Mouse (Mus musculus) erythroblast, adult 5-6 weeks (primary cell): ENCODE measurements at regions not wholly inside any gene's neighbourhood (a gene's known extent, or its start where the extent isn't known, plus 50 kb on each side); places are given as distances from the start of the nearest gene placed in this dataset.

Source experiments
- ATAC-seq: replicated peaks from 2 replicates; pipeline ENCODE4 v1.8.0; 2016; ENCODE audit warnings: moderate number of reproducible peaks, mild to moderate bottlenecking, moderate TSS enrichment, inconsistent platforms; ENCODE audit not compliant: poor library complexity, low FRiP score, severe bottlenecking

DNA sequence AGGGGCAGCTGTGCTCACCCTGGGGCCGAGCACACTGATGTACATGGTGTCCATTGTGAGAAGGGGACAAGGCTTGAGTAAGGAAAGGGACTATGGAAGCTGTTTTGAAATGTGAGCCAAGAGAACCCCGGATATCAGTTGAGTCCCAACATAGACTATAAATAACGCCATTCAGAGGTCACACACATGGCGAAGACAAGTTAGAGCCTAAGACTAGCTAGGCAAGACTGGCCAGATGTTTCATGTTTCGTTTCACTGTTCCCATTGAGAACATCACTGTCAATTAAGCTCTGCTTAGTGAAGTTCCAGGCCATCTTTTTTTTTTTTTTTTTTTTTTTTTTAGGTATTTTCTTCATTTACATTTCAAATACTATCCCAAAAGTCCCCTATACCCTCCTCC lies 1889.1 kb upstream of the Lrrc6 start:
- no peak for ATAC-seq

DNA sequence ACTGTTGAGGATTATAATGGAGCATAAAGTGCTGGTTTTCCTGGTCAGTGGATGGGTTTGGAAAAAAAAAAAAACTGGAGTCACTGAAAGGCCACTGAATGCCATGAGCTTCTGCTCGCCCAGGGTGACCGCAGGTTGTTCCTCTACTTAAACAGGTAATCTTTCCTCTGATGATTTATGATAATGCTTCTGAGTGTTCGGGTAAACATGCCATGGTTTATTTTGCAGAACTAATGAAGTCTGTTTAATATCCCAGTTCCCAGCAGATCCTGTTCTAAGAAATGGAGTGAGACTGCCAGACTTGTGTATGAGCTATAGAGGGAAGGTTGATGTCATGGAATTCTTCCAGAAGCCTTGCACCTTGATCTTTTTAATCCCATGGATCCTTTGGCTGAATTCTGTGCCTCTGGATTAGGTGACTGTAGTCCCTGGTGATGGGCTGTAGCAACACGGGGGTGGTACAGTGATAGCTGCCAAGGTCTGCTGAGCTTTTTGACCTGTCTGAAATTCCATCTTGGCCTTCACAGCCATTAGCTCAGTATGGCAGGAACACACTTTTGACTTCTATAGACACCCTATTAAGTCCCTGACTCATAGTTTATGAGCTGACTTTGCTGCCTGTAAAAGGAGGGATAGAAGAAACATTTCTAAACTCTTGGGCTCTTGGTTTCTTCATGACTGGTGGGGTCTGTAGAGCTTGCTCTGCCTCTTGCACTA lies 1886.8 kb upstream of the Lrrc6 start:
- ATAC-seq, result no peak

DNA sequence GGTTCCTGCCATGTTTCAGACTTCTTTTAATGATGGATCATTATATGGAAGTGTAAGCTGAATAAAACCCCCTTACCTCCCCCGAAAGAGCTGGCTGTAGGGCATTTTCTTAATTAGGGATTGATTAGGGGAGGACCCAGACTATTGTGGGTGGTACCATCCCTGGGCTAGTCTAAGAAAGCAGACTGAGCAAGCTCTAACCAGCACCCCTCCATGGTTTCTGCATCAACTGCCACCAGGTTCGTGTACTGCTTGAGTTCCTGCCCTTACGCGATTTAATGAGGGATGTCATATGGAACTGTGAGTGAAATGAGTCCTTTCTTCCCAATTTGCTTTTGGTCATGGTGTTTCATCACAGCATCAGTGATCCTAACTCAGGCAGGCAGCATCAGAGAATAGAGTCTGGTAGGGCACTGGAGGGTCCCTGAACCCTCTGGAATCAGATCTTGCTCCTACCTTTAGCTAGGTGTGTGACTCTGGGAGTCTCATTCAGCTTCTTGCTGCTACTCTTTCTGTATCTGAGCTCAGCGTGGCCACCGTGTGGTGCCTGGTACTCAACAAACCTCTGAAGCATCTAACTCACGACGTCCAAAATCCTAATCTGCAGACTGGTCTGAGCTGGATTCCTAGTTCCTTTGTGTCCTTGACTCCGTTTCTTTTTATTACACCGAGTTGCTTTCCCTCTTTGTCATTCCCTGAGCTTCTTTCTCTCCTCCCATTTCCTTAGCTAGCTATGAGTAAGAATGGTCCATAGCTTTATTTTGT lies 1884.0 kb upstream of the Lrrc6 start:
- no peak for ATAC-seq

DNA sequence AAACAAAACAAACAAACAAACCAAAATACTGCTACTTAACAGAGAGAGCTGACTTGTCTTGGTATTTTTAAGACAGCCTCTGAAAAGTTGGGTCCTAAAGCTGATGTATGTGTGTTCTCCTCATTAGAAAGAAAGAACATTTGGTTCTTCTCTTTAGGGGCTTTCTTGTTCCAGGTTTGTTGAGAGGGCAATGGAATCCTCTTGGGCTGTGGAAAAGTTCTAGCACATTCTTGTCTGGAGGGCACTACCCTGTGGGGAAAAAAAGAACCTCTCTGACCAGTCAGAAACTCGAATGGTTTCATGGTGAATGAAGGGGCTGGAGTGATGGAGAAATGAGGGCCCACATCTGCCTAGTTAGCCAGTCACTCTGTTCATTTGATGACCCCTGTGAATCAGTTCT lies 1874.5 kb upstream of the Lrrc6 start:
- no peak for ATAC-seq

DNA sequence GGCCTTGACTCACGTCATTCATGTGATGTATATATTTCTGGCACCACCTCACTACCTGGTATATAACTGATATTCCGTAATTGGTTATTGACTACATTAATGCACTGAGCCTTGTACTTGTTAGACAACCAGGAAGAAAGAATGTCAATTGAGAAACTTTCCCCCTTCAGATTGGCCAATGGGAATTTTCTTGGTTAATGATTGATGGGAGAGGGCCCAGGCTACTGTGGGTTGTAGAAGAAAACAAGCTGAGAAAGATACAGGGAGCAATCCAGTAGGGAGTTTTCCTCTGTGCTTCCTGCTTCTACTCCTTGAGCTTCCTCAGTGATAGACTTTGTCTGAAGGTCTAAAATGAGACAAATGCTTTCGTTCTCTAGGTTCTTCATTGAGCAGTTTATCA lies 1866.1 kb upstream of the Lrrc6 start:
- ATAC-seq, result no peak

DNA sequence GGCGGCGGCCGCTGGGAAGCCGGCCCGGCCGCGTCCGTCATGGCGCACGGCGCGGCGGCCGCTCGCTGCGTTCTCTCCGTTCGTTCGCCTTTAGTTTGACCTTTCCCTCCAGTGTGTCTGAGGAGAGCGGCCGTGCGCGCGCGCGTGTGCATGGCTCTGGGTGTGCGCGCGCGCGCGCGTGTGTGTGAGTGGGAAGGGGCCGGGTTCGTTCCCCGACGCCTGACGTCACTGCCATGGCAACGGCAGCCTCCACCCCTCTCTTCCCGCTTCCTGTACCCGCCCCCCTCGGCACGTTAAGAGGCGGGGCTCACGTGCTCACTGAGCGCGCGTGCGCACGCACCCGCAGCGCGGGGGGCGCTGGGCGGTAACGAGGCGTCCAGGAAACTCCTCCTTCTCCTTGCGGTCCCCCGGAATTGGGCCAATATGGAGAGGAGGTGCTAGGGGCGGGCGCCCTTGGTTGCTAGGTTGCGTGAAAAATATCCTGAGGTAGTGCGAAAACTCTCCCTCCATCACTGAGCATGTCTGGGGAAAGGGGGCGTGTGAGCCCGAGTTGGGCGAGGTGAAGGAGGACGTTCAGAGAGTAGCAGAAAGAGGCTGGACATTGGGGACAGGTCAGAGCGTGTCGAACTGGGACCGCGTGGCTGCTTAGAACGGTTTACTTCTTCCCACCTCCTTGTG lies 1862.5 kb upstream of the Lrrc6 start:
- ATAC-seq, result peak; percentile 94

DNA sequence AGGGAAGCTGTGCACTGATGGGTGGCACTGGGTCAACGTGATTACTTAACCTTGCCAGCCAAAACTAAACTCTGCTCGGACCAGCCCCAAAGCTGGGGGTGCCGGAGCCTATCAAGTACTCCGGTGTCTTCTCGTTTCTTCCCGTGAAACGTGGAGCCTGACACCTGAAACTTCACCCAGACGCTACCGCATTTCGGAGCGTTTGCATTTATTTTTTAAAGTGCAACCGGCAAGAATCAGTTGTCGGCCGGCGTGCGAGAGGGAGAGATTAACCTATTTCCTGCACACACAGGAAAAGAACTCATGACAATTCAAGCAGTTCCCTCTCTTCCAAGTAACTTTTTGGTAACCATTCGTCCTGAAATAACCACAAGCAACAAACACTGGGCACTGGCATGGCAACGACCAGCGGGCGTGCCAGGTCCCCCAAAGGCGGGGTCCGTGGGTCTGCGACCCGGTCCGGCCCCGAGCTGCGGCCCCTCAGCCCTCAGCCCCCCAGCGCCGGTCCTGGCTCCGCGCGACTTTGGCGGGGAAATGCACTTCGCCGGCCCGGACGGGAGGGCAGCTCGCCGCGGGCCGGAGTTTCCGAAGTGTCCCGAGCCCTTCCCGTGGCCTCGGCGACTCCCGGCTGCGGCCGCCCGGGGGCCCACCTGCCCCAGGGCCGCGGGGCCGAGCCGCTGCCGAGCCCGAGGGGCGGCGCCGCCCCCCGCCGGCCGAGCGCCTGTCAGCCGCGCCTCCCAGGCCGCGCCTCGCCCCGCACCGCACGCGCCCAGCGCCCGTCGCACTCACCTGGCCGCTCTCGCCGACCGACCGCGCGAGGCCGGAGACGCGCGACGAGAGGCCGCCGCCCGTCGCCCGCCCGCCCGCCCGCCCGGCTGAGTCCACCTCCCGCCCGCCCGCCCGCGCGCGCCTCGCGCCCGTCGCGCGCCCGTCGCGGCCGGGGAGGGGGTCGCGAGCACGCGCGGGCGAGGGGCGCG lies 1861.7 kb upstream of the Lrrc6 start:
- peak; percentile 54 for ATAC-seq

DNA sequence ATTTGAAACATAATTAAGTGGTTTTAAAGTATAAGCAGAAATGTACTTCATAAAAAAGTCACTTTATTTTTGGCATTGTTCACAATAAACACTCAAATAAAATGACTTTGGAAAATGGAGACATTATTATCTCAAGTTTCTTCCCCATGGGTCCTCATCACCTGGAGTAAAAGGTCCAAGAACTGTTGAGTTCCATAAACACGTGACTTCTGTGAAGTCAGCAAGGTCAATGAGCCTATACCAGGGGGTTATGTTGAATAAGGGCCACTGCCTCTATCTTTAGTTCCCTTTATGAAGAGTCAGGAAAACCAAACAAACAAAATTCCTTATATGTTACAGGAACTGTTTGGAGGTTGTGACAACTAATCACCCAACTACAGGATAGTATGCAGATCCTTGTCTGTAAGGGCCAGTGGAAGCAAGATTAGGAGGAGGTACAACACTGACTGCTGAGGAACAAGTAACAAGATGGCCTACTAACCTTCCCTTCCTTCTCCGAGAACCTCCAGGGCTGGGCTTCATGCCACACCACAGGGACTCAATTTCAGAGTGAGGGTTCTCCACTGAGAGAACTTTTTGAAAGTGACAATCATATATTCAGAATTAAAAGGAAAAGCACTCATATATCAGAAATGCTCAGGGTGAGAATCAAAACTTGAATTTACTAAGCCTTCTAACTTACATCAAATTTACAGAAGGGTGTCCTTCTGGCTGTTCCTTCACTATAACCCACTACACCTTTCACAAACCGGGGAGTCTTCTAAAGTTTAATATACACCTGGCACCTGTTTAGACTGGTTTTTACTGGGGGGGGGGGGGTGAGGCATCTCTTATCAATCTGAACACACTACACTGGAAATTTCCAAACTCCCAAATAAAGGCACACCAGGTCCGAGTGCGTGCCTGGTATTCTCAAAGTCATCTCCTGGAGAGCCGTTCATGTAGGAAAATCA lies 1860.5 kb upstream of the Lrrc6 start:
- no peak for ATAC-seq

DNA sequence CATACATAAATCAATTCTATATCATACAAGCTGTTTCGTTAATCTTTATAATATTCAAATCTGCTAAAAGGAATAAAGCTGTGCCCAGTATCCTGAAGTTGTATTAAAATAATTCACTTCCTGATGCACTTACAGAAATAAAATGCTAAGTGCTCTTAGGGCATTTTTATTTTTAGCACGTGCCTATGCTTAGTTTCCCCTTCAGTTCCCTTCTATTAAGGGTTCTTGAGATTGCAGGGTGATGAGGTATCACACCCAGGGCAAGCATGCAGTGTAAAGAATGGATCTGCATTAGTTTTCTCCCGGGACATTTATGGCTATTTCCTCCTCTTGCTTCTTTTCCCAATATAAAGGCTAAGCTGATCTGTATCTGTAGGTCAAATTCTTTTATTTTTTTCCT lies 1858.8 kb upstream of the Lrrc6 start:
- no peak for ATAC-seq

DNA sequence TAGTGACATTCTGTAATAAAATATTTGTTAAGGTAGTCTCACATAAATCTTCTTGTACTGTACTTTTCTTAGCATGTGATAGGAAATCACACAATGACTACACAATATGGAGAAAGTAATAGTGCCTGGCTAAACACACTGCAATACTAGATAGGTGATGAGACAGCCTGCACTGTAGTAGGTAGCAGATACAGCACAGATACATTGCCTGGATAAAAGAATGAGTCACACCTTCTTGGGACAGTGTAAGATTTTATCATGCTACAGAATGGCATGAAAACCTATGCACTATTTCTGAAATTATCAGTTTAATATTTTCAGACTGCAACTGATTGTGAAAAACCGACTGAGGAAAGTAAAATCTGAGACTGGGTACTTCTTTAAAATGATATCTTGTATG lies 1855.2 kb upstream of the Lrrc6 start:
- no peak for ATAC-seq

DNA sequence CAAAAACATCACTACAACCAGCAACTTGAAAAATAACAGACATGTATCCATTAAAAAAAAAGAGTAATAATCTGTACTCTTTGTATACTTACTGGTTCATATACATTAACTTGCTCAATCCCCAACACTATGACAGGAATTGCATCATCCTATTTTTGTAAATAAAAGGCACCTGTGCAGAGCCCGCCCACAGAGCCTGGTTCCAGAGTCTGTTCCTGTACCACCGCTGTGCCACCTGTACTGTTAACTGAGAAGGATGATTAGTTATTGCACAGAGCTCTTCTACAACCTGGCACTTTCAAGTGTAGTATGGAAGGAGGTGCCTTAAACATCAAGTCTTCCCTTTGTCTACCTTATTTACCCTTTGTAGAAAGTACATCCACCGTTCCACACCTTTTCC lies 1843.9 kb upstream of the Lrrc6 start:
- ATAC-seq, result no peak

DNA sequence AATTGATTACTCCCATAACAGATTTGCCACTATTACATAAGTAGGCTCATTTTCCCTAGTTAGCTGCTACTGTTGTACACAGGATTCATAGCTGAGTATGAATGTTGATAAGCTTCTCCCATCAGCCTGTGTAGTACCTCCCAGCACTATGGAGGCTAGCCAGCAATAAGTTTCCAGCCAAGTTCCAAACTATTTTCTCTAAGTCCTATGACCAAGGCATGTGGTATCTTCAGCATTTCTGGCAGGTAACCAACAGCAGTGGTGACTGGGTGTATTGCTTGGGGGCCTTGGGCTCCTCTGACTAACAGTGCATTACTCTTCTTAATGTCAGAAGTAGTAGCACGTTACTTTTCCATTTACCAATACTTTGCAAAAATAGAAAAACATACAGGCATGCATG lies 1841.8 kb upstream of the Lrrc6 start:
- ATAC-seq, result no peak

DNA sequence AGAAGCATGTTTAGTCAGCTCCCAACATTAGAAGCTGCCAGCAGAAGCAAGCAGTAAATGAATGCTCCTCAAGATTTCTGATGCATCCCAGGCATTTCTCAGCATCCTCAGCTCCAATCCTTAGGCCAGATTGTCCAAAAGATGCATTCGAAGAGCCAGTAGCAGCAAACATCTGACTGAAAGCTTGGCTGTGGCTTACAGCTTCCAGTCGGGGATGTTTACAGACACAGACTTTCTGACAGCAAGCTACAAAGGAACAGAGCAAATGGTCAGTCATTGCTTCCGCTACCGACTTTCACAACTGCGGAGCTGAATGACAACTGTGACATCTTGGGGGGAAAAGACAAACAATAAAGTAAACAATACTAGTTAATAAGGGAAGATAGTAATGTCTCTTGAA lies 1840.3 kb upstream of the Lrrc6 start:
- ATAC-seq, result no peak

DNA sequence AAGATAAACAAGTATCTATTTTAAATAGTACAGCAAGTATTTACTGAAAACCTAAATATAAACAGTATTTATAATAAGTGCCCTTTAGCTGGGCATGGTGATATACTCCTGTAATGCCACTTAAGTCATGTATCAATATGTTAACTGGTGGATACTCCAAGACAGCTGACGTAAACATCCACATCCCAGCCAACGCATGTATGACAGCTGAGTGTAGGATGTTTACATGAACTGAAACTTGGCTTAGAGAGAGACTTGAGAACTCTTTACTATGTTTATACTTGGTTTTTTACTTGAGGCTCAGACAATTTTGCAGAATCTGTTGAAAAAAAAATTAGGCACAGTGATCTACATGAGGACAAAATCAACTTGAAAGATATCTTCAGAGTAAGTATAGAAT lies 1836.6 kb upstream of the Lrrc6 start:
- ATAC-seq, result no peak

DNA sequence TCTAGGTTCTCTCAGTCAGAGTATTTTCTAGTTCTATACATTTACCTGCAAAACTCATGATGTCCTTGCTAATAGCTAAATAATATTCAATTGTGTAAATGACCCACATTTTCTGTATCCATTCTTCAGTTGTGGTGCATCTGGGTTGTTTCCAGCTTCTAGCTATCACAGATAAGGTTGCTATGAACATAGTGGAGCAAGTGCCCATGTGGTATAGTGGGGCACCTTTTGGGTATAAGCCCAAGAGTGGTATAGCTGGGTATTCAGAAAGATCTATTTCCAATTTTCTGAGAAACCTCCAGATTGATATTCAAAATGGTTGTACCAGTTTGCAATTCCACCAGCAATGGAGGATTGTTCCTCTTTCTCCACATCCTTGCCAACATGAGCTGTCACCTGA lies 1835.1 kb upstream of the Lrrc6 start:
- no peak for ATAC-seq

DNA sequence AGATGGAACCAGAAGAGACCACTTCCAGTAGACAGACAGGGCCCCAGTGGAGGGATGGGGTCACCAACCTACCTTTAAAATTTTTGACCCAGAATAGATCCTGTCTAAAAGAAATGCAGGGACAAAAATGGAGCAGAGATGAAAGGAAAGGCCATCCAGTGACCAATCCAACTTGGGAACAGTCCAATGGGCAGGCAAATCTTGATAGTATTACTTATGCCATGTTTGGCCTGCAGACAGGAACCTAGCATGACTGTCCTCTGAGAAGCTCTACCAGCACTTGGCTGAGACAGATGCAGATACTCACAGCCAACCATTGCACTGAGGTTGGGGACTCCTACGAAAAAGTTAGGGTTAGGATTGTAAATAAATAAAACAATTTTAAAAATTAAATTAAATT lies 1815.4 kb upstream of the Lrrc6 start:
- no peak for ATAC-seq
